Mouse (Mus musculus) inflammation-experienced regulatory T-cells, adult 6 months (primary cell): ENCODE results near the gene Atxn2. TPM values are rescaled to one million over a fixed set of nuclear protein-coding genes. Genes with fewer than 3 reads are reported as not detected.
A peak's percentile ranks its signal among the peaks of the same experiment; 100 is the strongest.

Experiments
- ATAC-seq: one replicate; pipeline ENCODE4 v1.8.0; 2017
- polyA plus RNA-seq, 3 experiments: library from polyadenylated mRNA; unstranded; fragments of 100-300 nt; shearing (Covaris generic); gene quantifications; one replicate each; pipeline ENCODE4 v1.2.1; 2017

Atxn2 gene
- polyA plus RNA-seq, 3 experiments from 2014 or later, result 18.4 to 48.0 (median 35.1) TPM

DNA sequence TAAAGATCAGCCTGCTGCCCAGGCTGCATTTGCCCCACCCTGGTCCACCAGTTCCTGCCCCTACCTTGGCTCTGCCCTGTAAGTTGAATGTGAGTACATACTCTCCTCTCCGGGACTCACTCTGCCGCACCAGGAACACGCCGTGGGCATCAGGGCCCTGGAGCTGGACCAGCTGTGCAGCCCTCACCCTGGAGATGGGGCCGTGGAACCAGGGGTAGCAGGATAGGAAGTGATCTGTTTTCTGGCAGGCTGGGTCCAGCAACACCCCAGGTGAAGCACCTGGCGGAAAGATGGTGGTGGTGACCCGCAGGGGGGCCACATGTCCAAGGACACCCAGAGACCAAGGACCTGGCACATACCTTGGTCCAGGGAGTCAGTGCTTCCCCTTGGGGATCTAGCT, 107.3 kb downstream of the Atxn2 start:
- ATAC-seq, result no peak

DNA sequence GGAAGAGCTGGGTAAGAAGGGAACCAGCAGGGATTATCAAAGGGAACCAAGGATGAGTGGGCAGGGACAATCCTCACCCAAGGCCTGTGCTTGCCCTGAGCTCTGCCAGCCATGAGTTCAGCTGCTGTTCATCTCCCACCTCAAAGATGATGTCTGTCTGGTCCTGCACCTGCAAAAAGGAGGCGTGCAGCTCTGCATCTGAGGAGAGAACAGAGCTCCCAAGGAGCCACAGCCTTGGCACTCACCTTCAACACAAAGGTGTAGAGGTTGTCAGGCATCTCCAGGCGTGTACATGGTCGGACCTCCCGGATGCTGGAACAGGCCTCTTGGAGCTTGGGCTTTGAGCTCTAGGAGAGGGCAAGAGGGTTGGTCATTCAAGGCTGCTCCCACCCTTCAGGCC, 107.7 kb downstream of the Atxn2 start:
- no peak for ATAC-seq

DNA sequence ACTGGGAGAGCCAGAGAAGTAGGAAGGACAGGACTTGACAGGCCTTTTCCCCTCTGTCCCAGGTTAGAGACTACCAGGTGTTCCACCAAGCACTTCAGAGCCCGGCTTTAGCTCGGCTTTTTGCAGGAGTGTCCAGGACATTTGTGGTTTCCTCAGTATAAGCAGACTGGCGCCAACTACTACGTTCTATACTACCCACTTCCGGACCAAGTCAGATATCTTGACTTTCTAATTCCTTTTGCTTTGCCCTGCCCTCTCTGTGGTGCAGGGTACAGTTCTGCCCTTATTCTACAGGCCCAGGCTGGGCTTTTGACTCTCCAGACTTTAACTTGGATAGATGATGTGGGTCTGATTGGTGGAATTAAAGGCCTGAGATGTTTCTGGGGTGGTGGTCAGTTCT, 108.4 kb downstream of the Atxn2 start:
- peak; percentile 81 for ATAC-seq

DNA sequence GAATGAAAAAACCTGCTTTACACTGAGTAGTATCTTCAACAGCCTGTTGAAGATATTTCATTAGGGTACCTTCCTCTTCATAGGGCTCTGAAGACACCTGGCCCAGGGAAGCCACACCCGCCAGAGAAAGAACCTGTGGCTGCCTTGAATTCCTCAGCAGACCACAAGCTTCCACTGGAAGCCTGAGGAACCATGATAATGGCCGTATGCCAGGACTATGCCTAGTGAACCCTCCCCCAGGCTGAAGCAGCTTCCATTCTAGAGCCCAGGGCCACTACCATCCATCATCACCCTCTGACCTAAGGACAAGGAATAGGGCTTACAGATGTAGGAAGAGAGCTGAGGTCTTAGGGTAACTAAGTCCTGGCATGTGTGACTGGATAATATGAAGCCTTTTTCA, 109.0 kb downstream of the Atxn2 start:
- no peak for ATAC-seq

DNA sequence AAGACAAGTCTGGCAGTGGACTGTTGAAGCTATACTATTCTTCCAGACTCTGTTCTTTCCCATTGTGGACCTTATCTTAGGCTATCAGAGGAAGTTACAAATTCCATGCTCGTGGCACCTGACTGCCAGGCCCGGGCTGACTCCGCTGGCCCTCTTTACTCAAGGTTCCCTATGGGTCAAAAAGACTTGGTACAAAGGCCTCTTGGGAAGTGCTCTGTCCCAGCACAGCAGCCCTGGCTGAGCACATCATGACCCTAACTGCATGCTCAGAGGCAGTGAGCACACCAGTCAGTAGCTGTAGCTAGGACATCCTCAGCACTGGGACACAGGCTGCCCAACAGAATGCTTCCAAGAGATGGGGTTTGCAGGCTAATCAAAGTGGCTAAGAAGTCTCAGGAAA, 109.5 kb downstream of the Atxn2 start:
- no peak for ATAC-seq

DNA sequence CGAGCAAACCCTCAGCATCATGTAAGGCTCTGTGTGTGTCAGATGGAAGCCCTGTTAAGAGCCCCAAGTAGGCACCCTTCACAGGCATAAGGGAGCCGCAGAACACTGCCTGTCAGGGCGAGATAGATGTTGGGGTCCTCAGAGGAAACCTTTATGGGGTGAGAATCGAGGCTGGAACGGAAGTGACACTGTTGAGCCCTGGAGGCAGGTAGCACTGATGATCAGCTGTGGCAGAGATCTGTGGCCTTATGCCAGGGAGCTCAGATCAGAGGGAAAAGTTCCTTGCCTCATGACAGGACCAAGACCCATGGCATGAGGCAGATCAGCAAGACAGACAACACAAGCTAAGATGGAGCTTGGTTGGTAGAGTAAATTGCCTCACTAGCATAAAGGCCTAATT, 110.0 kb downstream of the Atxn2 start:
- no peak for ATAC-seq

DNA sequence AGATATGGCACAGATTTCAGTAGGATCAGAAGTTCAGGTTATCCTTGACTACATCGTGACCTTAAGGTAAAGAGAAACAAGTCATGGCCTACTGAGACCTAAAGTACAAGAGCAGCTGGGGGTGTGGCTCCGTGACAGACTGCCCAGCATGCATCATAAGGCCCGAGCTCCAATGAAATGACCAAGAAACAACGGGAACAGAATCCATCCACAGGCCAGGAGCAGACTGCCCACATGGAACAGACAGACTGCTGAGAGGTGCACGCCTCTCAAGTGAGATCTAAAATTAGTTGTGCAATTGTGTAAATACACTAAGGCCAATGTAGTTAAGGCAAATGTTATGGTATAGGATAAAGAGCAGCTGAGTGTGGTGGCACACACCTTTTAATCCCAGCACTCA, 110.4 kb downstream of the Atxn2 start:
- no peak for ATAC-seq

DNA sequence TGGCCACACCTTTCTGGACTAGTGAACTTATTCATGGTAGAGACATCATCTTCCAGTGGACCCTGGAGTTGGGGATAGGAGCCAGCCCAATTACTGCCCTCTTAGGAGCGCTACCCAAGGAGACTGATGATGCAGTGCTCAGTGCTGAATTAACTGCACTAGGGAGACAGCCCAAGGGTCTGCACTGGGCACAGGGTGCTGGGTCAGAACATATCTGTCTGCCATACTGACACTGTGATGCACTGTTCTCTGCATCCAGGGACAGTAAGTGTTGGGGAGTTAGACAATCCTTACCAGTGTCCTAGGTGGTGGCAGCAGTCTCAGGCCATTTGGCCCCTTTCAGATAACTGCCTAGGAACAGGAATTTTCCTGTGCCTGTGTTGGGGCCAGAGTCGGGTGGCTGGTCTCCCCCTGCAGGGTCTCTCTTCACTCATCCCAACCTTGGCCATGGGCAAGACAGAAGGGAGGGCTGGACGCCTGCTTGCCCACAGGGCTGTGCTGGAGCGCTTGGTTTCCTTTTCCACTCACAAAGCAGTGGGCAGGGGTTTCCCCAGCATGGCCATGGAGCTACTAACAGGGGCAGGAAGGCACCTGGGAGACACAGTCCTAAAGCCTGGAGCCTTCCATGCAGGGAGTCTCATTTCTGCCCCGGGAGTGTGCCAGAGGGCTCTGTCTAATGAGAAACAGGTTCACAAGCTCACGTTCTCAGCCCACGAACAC, 111.8 kb downstream of the Atxn2 start:
- no peak for ATAC-seq

DNA sequence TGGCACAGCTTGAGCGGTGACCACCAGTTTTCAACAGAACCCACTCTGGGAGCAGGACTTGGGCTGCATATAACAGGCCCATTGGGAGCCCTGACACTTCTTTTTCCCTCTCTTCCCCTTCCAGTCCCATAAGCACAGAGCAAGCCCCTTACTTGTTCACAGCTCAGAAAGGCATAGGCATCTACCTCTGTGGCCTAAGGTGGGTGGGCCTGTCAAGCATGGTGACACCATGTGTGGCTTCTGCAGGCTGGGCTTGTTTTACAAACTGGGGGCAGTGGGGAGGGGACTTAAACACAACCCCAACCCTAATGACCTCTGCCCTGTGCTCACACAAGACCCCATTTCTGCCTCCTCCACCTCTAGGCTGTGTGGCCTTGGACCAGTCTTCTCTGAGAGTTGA, 112.5 kb downstream of the Atxn2 start:
- no peak for ATAC-seq

DNA sequence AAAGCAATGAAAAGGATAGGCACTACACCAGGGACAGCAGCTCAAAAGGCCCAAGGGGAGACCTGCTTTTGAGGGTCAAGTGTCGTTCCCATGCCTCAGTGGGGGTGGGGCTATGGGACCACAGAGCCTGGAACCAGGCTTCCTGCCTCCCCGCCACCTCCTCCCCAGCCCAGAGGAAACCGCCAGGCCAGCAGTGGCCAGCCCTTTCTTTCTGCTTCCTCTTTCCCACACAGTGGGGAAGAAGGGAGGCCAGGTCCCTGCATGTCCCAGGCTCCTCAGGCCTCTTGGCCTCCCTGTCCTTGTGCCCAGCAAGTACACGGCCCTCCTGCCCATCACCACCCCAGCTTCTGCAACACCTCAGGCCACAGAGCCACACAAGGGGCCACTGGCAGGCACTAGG, 113.0 kb downstream of the Atxn2 start:
- ATAC-seq, result no peak

DNA sequence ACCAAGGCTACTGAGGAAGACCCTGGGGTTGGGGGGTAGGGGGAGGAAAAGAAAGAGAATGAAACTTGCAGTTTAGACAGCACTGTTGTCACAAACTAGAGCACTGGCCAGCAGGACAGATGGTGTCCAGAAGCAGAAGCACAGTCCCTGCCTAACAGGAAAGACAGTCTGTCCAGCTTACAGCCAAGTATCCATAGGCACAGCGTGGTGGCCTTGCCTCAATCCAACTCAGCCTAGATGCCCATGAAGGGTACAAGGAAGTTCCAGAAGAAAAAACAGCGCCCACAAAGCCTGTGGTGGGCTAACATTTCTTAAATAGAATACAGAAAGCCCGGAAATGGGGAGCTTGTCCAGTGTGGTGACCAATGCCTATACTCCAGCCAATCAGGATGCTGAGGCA, 114.5 kb downstream of the Atxn2 start:
- no peak for ATAC-seq

DNA sequence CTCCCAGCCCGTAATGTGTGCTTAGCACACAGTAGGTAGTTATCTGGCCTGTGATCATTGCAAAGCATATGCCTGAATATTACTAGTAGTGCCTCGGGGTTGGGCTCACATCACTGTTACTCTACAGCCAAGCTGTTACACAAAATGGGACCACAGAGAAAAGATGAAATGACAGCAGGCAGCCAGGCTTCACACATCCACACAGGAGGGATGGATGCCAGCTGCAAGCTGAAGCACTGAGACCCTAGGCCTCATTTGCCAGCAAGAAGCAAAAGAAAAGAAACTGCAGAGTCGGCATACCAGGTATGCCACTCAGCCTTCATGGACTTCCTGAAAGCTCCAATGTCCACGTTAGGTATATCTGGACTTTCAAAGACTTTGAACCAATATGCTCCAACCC, 116.7 kb downstream of the Atxn2 start:
- ATAC-seq, result no peak

DNA sequence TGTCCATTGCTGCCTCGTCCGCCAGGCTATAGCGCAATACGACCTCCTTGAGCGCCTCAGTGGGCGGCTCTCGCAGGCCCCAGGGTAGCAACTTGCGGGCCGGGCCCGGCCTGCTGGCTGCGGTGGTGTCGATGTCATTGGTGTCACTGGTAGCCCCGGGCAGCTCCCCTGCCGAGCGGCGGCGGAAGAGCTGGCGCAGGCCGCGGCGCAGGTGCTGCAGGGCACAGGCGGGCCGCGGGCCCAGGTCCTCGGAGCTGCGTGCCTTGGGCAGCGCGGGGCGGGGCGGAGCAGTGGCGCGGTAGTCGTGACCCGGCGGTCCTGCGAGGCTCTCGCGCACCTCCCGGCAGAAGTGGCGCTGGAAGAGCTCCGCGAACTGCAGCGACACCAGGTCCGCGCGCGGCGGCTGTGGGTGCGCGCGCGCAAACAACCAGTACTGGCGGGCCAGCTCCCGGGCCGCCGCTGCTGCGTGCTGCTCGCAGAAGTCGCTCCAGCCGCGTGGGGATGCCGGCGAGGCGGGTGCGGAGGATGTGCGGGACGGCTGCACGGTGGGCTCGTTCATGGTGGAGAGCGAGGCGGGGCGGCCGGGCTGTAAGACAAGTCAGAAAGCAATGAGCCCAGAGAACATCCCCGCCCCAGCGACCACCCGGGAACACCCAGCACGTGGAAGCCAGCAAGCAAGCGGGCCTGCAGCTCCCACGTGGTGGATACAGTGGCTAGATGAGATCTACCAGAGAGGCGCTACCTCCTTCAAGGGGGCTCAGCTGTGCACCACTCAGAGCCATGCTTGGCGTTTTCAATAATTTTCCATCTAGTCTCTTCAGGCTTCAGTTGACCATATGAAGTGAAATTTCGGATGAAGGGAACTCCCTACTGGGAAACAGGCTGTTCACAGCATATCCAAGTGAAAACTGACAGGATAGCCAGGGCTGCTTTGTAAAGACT, 117.6 kb downstream of the Atxn2 start:
- no peak for ATAC-seq

DNA sequence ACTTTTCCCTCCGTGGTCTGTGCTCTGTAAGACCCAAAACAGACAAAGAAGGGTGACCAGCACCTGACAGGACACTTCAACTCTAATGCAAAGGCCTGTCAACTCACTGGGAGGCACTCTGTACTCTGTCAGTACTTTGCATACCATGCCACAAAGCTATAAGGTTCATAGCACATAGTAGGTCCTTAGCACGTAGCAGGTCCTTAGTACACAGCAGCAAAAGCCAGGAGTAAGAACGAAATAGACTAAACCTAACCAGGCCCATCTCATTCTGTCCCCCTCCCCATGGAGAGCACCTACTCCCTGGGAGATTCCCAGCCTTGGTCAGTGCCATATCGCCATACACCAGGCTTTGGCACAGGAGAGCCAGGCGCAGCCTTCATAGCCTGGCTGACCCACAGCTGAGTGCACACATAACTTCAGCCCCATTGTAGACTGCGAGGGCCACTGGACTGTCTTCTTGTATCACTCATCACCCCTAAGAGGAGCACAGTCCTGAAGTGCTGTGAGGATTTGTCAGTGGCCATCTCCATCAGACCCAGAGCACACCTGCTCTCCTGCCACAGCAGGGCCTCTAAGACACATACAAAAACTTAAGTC, 120.0 kb downstream of the Atxn2 start:
- no peak for ATAC-seq

DNA sequence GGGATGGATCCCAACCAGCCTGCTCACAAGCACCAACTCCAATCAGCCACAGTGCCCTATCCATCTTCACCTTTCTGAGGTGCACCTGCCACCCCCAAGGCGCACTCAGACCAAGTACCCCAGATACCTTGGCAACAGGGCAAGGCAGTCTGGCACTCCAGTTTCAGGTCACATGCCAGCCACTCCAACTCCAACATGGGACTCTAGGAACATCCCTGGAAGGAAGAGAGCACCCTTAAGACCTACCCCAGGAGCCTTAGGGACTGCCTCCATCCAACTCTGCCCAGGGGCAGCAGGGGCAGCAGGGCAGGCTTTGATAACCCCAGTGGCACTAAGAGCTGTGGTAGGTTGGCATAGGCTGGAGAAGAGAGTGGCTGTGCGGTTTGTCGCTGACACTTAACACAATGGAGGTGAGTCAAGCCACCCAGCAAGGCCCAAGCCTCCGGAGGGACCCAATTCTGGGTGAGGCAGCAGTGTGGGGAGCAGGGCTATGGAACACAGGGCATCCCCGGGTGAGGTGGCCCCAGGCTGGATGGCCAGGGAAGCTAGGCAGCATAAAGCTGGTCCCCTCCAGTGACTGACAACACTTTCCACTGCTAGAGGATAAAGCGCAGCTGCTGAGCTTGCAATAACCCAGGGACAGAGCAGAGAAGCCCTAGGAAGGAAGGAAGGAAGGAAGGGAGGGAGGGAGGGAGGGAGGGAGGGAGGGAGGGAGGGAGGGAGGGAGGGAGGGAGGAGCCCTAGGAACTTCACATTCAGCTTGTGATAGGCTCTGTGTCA, 121.4 kb downstream of the Atxn2 start:
- ATAC-seq, result no peak

DNA sequence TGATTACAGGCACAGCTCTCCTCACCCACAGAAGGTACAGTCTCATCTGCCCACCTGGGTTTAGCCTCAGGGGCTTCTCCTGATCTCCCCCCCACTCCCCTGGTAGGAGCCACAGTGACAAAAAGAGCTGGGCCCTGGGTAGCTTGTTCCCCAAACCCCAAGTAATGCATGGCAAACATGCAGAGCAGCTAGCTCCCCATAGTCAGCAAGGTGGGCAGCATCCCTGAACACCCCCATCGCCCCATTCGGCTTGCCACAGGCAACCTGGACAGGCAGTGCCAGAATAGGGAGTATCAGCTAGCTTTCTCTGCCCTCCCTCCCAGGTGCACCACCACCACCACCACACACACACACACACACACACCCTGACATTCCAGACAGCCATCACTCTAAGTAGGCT, 122.0 kb downstream of the Atxn2 start:
- no peak for ATAC-seq

DNA sequence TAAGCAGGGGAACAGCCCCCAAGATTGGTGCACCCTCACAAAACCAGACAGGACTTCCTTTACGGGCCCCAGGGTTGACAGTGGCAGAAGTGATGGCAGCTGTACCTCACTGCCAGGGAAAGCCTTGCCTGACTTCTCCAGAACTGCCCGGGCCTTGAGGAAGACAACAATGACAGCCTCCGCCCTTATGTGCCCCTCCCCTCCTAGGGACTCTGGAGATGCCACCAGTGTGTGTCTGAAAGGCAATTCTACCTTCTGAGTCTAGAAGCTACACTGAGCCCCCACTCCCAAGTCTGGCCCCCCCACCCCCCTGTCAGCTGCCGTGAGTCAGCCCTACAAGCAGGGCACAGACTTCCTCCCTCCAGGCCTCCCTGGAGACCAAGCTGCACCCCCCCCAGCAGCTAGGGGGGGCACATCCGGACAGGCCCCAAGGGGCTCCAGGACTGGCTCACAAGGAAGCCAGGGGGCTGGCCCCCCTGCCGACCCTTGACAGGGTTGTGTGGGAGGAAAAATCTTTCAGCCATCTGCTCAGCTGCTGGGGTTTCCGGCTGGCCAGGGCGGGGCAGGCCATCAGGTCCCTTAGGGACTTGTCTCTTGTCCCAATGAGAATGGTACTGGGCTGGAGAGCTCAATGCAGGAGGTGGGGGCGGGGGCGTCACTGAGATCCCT, 122.6 kb downstream of the Atxn2 start:
- no peak for ATAC-seq

DNA sequence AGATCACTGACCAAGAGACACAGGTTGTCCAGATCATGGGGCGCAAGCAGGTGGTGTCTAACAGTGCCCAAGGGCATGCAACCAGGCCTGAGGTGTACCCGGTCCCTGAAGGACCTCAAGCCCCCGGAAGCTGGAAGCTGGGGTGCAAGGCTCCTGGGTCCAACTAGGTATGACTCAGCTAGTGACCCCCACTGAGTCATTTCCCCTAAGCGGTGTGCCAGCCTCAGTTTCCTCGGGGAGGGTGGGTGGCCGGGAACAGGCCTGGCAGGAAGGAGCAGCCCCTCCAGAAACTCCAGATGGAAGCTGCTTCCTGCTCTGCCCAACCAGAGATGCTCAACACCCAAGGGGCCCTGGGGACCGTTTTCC, 123.1 kb downstream of the Atxn2 start:
- no peak for ATAC-seq

DNA sequence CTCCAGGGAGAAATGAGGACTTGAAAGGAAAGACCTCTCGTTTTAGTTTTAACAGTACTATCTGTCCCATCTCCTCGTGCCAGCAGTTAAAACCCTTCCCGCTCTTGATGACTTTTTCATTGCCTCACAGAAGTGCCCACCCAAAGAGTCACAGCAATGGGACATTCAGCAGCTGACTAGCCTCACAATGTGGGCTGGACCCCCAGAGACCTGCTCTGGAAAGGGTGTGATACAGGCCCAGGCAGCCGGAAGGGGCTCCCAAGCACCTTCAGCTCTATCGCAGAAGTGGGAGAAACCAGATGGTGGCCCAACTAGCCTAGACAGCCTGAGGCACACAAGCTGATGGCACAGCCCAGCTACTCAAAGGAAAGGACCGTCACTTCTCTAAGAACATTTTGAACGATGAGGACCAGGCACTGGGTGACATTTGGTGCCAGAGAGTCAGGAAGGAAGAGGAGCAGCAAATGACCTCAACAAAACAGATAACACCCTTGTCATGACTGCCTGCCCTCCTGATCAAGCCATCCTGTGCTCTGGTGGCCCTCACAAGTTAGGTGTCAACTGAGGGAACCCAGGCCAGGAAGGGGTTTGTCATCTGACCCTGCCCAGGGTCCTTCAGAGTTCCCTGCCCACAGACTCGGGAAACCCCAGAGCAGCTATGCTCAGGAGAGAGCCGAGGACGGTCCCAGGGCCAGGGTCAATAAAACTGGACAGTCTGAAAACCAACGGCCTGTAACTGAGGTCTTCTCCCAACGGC, 124.0 kb downstream of the Atxn2 start:
- no peak for ATAC-seq

DNA sequence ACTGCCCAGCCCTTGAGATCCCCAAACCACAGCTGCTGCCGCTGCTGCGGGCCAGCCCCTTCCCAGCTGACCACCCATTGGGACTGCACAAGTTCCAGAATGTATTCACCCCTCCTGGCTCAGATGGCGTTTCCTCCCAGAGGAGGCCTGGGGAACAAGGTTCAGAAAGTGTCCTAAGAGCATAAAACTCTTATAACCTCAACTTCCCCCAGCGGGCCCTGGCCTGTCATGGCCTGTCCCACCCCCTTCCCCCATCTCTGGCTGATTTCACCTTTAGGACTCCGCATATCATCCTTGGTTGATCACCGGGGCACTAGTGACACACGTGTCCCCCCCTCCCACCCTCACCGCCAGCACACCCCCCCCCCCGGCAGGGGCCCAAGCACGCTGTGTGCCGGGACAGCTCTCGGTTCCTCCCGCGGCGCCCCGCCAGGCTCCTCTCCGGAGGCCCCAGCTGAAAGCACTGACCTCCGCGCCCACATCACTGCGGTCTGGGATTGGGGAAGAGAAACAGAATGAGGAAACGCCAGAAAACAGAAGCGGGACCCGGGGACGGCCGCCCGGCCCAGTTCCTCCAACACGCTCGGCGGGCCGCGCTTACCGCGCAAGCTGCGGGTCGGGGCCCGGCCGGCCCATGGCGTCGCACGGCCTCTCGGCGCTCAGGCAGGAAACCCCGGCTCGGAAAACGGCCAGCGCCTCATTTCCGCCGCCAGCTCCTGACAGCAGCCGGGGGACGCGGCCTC, 125.0 kb downstream of the Atxn2 start:
- peak; percentile 2 for ATAC-seq
